Mouse (Mus musculus): ENCODE data around the gene Catsperz. TPM values are rescaled to one million over a fixed set of nuclear protein-coding genes. Genes with fewer than 3 reads are reported as not detected.
"Not testable (repeated sequence)": the region's sequence is repeated elsewhere in the genome, so short reads cannot be mapped to it uniquely, and the experiment has no call there.

Gene Catsperz
- polyA plus RNA-seq, 1 experiment from 2014 or later = 0.86 TPM

GRCm38 (mm10) chr19:6919876-6920740 is 5.1 kb downstream of the Catsperz start:
- peak overlapping the region; percentile 92 for H3K9ac ChIP-seq
- peak overlapping the region; percentile 96 for H3K4me2 ChIP-seq
- H3K27ac ChIP-seq = peak overlapping the region; percentile 94; the same call in 1 of the 2 replicates
- peaks cover 27% of the 10 kb centered on the region for H3K27me3 ChIP-seq
- peaks cover 12% of the 10 kb centered on the region; the same call in 1 of the 2 replicates for H3K36me3 ChIP-seq
- no peaks in the 10 kb centered on the region for H3K9me3 ChIP-seq
- H3K4me3 ChIP-seq = peak overlapping the region; percentile 80
- peaks cover 43% of the 10 kb centered on the region for H3K4me1 ChIP-seq (replicated peaks)
- no peak for ATAC-seq (ENCODE audit: low FRiP score)
- 42% methylated on average over 8 of the region's 8 CpGs for WGBS

GRCm38 (mm10) chr19:6919431-6919830 is 5.7 kb downstream of the Catsperz start:
- Histone ChIP-seq H3K9ac (peak overlapping the region; percentile 92; the same call in 1 of the 2 replicates), H3K27me3 (peaks cover 20% of the 10 kb centered on the region), H3K36me3 (peaks cover 14% of the 10 kb centered on the region; the same call in 1 of the 2 replicates), H3K4me3 (no peak overlapping the region), H3K4me2 (peak overlapping the region; percentile 96; the same call in 1 of the 2 replicates), H3K9me3 (no peaks in the 10 kb centered on the region), H3K27ac (no peak overlapping the region), H3K4me1 (replicated peaks) (peaks cover 37% of the 10 kb centered on the region)
- no peak for ATAC-seq (ENCODE audit: low FRiP score)

DNA sequence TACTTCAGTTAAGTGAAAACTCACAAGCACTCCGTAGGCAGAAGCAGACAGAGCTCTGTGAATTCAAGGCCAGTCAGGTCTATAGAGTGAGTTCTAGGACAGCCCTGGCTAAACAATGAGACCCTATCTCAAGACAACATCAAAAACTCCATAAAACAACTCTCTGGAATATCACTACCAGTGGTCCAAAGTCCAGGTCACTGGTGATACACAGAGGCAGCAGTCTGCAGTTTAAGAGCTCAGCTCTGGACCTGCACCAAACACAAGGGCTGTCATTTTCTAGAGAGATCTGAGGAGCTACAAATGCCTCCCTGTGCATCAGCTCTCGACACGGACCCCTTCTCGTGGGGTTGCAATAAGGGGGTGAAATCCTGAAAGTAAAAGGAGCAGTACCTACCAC is 6.9 kb downstream of the Catsperz start:
- H3K9me3 ChIP-seq = no peaks in the 10 kb centered on the region
- no peak overlapping the region for H3K27ac ChIP-seq
- no peak overlapping the region for H3K4me2 ChIP-seq
- H3K9ac ChIP-seq = no peak overlapping the region
- no peak for ATAC-seq (ENCODE audit: low FRiP score)
- peaks cover 37% of the 10 kb centered on the region for H3K4me1 ChIP-seq (replicated peaks)
- H3K4me3 ChIP-seq = no peak overlapping the region
- H3K36me3 ChIP-seq = peaks cover 25% of the 10 kb centered on the region
- 90% methylated on average over 4 of the region's 4 CpGs for WGBS
- peaks cover 9% of the 10 kb centered on the region for H3K27me3 ChIP-seq

GRCm38 (mm10) chr19:6916496-6916895 is 8.7 kb downstream of the Catsperz start:
- WGBS = 88% methylated on average over 4 of the region's 4 CpGs
- no peak overlapping the region for H3K27ac ChIP-seq
- peaks cover 34% of the 10 kb centered on the region for H3K4me1 ChIP-seq (replicated peaks)
- H3K9me3 ChIP-seq = no peaks in the 10 kb centered on the region
- no peaks in the 10 kb centered on the region for H3K27me3 ChIP-seq
- H3K9ac ChIP-seq = no peak overlapping the region
- ATAC-seq (ENCODE audit: low FRiP score) = no peak
- H3K36me3 ChIP-seq = peaks cover 43% of the 10 kb centered on the region
- H3K4me2 ChIP-seq = no peak overlapping the region
- H3K4me3 ChIP-seq = no peak overlapping the region

DNA sequence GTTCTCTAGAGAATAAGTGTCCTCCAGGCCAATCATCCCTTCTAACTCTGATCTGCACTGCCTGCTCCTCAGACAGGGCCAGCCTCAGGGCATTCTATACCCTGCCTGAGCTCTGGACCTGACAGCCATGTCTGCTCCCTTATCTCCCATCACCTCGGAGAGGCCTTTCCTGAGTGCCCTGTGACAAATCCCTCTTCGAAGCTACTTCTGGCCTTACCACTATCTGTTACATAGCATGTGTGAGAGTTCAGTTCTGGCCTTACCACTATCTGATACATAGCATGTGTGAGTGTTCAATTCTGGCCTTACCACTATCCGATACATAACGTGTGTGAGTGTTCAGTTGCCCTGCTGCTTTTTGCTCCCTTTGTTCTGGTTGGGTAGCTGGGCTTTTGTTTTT is 9.9 kb downstream of the Catsperz start:
- Histone ChIP-seq H3K9me3 (no peaks in the 10 kb centered on the region), H3K27me3 (no peaks in the 10 kb centered on the region), H3K4me3 (no peak overlapping the region), H3K4me2 (no peak overlapping the region), H3K4me1 (replicated peaks) (peaks cover 37% of the 10 kb centered on the region), H3K9ac (no peak overlapping the region), H3K27ac (no peak overlapping the region), H3K36me3 (peaks cover 49% of the 10 kb centered on the region)
- ATAC-seq (ENCODE audit: low FRiP score) = no peak
- 94% methylated on average over 4 of the region's 4 CpGs for WGBS

- Histone ChIP-seq H3K27ac (no peak overlapping the region), H3K4me2 (no peak overlapping the region)
- 95% methylated on average over 9 of the region's 9 CpGs for WGBS
Measured at GRCm38 (mm10) chr19:6914540-6914939, 10.6 kb downstream of the Catsperz start.

GRCm38 (mm10) chr19:6913991-6914390 is 11.2 kb downstream of the Catsperz start:
- Histone ChIP-seq H3K27ac (no peak overlapping the region), H3K4me2 (no peak overlapping the region), H3K9ac (no peak overlapping the region), H3K4me1 (replicated peaks) (peaks cover 26% of the 10 kb centered on the region), H3K4me3 (no peak overlapping the region), H3K9me3 (no peaks in the 10 kb centered on the region), H3K27me3 (no peaks in the 10 kb centered on the region), H3K36me3 (peaks cover 49% of the 10 kb centered on the region)
- 88% methylated on average over 11 of the region's 11 CpGs for WGBS
- ATAC-seq (ENCODE audit: low FRiP score) = no peak

More at GRCm38 (mm10) chr19:6914540-6914939, 10.6 kb downstream of the Catsperz start:
- Histone ChIP-seq H3K4me3 (no peak overlapping the region), H3K9ac (no peak overlapping the region), H3K27me3 (no peaks in the 10 kb centered on the region), H3K4me1 (replicated peaks) (peaks cover 29% of the 10 kb centered on the region), H3K36me3 (peaks cover 49% of the 10 kb centered on the region), H3K9me3 (no peaks in the 10 kb centered on the region)
- no peak for ATAC-seq (ENCODE audit: low FRiP score)

DNA sequence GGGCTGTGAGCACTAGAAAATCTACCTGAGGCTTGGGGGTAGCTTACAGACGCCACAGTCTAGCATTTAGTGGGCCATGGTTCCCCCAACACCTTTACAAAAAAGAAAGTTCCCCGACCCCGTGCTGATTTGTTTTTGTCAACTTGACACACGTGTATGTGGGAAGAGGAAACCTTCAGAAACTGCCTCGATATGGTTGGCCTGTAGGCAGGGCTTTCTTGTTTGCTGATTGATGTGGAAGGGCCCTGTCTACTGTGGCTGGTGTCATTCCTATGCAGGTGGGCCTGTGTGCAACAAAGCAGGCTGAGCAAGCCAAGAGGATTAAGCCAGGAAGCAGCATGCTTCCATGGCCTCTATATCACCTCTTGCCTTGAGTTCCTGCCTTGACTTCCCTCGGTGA is 12.1 kb downstream of the Catsperz start:
- peaks cover 44% of the 10 kb centered on the region for H3K36me3 ChIP-seq
- no peak overlapping the region for H3K9ac ChIP-seq
- H3K4me1 ChIP-seq (replicated peaks) = peaks cover 32% of the 10 kb centered on the region
- no peak for ATAC-seq (ENCODE audit: low FRiP score)
- no peaks in the 10 kb centered on the region for H3K27me3 ChIP-seq
- 93% methylated on average over 6 of the region's 6 CpGs for WGBS
- no peak overlapping the region for H3K4me3 ChIP-seq
- H3K9me3 ChIP-seq = no peaks in the 10 kb centered on the region
- no peak overlapping the region for H3K4me2 ChIP-seq
- H3K27ac ChIP-seq = no peak overlapping the region

GRCm38 (mm10) chr19:6912205-6912970 is 12.8 kb downstream of the Catsperz start:
- ATAC-seq (ENCODE audit: low FRiP score) = no peak
- Histone ChIP-seq H3K9ac (no peak overlapping the region), H3K27ac (no peak overlapping the region), H3K9me3 (no peaks in the 10 kb centered on the region), H3K4me2 (no peak overlapping the region), H3K27me3 (no peaks in the 10 kb centered on the region), H3K4me1 (replicated peaks) (peaks cover 39% of the 10 kb centered on the region), H3K4me3 (no peak overlapping the region), H3K36me3 (peaks cover 44% of the 10 kb centered on the region)
- WGBS = 90% methylated on average over 15 of the region's 15 CpGs

GRCm38 (mm10) chr19:6911101-6912074 is 13.8 kb downstream of the Catsperz start:
- Histone ChIP-seq H3K4me2 (peak overlapping the region; percentile 66), H3K9me3 (no peaks in the 10 kb centered on the region), H3K4me3 (peak overlapping the region; percentile 65), H3K27me3 (no peaks in the 10 kb centered on the region), H3K4me1 (replicated peaks) (peaks cover 41% of the 10 kb centered on the region), H3K9ac (0 out of 2 replicates have a peak overlapping the region, but pooled peaks have one; percentile 46), H3K27ac (0 out of 2 replicates have a peak overlapping the region, but pooled peaks have one; percentile 18), H3K36me3 (peaks cover 49% of the 10 kb centered on the region)
- ATAC-seq (ENCODE audit: low FRiP score) = no peak
- 89% methylated on average over 19 of the region's 19 CpGs for WGBS

DNA sequence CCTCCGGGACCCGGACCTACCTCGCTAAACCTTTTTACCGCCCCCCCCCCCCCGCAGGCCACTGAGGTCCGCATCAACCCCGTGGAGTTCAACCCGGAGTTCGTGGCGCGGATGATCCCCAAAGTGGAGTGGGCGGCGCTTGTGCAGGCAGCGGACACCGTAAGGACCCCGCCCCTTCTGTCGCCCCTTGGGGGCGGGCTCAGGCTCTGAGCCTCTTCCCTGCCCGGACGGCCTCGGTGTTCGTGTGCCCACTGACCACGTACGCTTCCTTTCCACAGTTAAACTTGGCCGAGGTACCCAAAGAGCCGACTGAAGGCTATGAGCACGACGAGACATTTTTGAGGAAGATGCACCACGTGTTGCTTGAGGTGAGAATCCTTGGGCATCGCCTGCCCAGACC is 14.9 kb downstream of the Catsperz start:
- peak overlapping the region; percentile 65 for H3K4me3 ChIP-seq
- under 1% methylated on average over 30 of the region's 30 CpGs for WGBS
- H3K27ac ChIP-seq = peak overlapping the region; percentile 97
- peaks cover 40% of the 10 kb centered on the region for H3K4me1 ChIP-seq (replicated peaks)
- peak overlapping the region; percentile 66 for H3K4me2 ChIP-seq
- not testable (repeated sequence) for ATAC-seq (ENCODE audit: low FRiP score); H3K27me3 ChIP-seq; H3K9me3 ChIP-seq
- H3K9ac ChIP-seq = peak overlapping the region; percentile 87
- H3K36me3 ChIP-seq = peaks cover 56% of the 10 kb centered on the region
